Mouse (Mus musculus) megakaryocyte, embryonic 14.5 days (primary cell): ENCODE data around the gene Fuz. TPM values are rescaled to one million over a fixed set of nuclear protein-coding genes. Genes with fewer than 3 reads are reported as not detected.

Experiments used
- H3K27me3 ChIP-seq: replicated peaks from 2 replicates; pipeline ENCODE3; 2012; ENCODE audit warnings: inconsistent platforms
- H3K36me3 ChIP-seq: replicated peaks from 2 replicates; pipeline ENCODE3; 2012; ENCODE audit warnings: low read length, inconsistent platforms, mixed read lengths
- H3K4me1 ChIP-seq: 2 replicates; pipeline ENCODE4 v1.6.1; 2012; ENCODE audit warnings: inconsistent platforms
- H3K4me3 ChIP-seq: replicated peaks from 2 replicates; pipeline ENCODE3; 2012; ENCODE audit warnings: moderate library complexity, mild to moderate bottlenecking, inconsistent platforms
- H3K9me3 ChIP-seq: 2 replicates; pipeline ENCODE4 v1.6.1; 2012; ENCODE audit warnings: inconsistent platforms
- FLI1 ChIP-seq: IDR thresholded peaks from 2 replicates; pipeline ENCODE4 v1.6.1; 2012; ENCODE audit warnings: low read length, inconsistent platforms, mixed read lengths
- GATA1 ChIP-seq: IDR thresholded peaks from 3 replicates; pipeline ENCODE4 v1.6.1; 2012; ENCODE audit warnings: mixed read lengths, low read length, inconsistent platforms, borderline replicate concordance
- polyA plus RNA-seq: library from polyadenylated mRNA; stranded (reverse); fragments of >175 nt; gene quantifications from 2 replicates; pipeline ENCODE4 v1.2.3, GENCODE M21; 2012; ENCODE audit warnings: low replicate concordance; ENCODE audit not compliant: insufficient read depth

The Fuz gene
- polyA plus RNA-seq, 1 experiment: 69.9 TPM

- peak overlapping the region; percentile 26 for H3K4me3 ChIP-seq
Measured at GRCm38 (mm10) chr7:44898607-44899006, 2.7 kb downstream of the Fuz start.

DNA sequence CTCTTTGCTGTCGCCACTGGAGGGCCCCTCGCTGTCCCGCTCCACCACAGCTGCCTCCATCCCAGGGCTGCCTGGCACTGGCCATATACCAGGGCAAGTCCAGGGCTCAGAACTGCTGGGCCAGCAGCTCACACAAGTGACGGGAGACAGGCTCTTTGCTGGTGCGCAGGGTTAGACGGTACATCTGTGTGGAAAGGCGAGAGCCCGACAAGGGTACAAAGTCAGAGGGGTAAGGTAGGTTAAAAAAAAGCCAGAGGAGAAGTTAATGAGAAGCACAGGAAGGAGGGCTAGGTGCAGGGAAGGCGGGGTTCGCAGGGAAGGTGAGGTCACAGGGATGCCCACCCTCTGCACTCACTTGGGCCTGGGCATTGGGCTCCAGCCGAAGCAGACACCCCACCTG lies 4.8 kb downstream of the Fuz start:
- no peak for TF ChIP-seq GATA1
- TF ChIP-seq FLI1: no peak
- Histone ChIP-seq H3K27me3 (no peaks in the 10 kb centered on the region), H3K9me3 (no peaks in the 10 kb centered on the region), H3K36me3 (peaks cover 87% of the 10 kb centered on the region), H3K4me3 (no peak overlapping the region), H3K4me1 (peaks cover 58% of the 10 kb centered on the region)

More at GRCm38 (mm10) chr7:44898607-44899006, 2.7 kb downstream of the Fuz start:
- Histone ChIP-seq H3K4me1 (peaks cover 63% of the 10 kb centered on the region), H3K27me3 (no peaks in the 10 kb centered on the region), H3K9me3 (no peaks in the 10 kb centered on the region), H3K36me3 (peaks cover 66% of the 10 kb centered on the region)
- TF ChIP-seq GATA1 (no peak), FLI1 (no peak)

- Histone ChIP-seq H3K36me3 (peaks cover 93% of the 10 kb centered on the region), H3K9me3 (no peaks in the 10 kb centered on the region), H3K27me3 (no peaks in the 10 kb centered on the region), H3K4me1 (peaks cover 59% of the 10 kb centered on the region), H3K4me3 (peak overlapping the region; percentile 81)
- TF ChIP-seq FLI1: no peak
- no peak for TF ChIP-seq GATA1
Measured at GRCm38 (mm10) chr7:44901230-44901722, 5.4 kb downstream of the Fuz start.

DNA sequence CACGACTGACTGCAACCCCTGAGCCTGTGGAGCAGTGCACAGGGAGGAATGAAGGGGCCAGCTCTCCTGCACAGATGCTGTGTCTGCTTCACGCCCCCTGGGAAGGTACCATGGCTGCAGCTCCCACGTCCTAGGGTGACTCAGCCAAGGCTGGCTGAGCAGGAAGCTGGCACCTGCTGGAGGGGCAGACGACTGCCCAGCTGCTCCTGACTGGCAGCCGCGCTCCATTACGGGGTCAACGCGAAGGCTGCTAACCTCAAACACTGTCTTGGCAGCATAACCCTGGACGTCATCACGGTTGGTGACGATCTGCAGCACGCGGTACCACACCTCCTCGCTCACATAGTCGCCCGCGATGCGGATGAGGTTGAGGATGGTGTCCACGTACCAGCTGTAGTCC lies 9.6 kb downstream of the Fuz start:
- Histone ChIP-seq H3K36me3 (peaks cover 100% of the 10 kb centered on the region), H3K9me3 (no peaks in the 10 kb centered on the region), H3K27me3 (no peaks in the 10 kb centered on the region), H3K4me3 (peak overlapping the region; percentile 30), H3K4me1 (peaks cover 38% of the 10 kb centered on the region)
- no peak for TF ChIP-seq FLI1
- no peak for TF ChIP-seq GATA1

DNA sequence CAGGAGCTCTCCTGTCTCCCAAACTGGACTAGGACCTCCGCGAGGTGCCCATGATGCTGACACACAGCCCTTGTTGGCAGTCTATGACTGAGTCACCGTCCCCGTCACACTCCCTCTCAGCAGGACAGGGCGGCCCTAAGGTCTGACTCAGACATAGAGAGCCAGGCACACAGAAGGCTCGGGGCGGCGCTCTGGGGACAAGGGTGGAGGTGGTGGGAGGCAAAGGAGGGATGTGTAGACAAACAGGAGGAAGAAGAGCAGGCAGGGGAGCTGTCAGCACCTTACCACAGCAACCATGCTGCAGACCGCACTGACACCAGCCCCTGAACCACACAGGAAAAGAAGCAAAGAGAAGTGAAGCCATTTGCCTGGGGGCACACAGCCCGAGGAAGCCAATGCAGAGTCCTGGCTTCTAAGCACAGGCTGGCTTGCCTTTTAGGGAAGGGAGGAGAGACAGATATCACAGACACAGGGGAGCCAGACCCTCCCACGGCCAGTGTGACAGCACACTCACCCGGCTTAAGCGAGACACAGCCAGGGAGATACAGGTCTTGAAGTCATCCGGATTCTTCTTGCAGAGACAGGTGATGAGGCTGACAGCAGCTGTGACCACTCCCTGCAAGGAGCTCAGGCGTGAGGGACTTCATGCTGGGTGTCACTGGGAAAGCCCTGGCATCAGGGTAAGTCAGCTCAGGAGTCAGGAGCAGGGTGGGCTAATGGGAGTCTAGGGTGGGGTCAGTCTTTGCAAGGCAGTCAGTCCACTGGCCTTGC lies 13.0 kb downstream of the Fuz start:
- TF ChIP-seq FLI1 (no peak), GATA1 (no peak)
- Histone ChIP-seq H3K4me1 (peaks cover 30% of the 10 kb centered on the region), H3K4me3 (no peak overlapping the region), H3K27me3 (no peaks in the 10 kb centered on the region), H3K9me3 (no peaks in the 10 kb centered on the region), H3K36me3 (peaks cover 100% of the 10 kb centered on the region)

- Histone ChIP-seq H3K36me3 (peaks cover 98% of the 10 kb centered on the region), H3K4me1 (peaks cover 46% of the 10 kb centered on the region), H3K27me3 (no peaks in the 10 kb centered on the region), H3K4me3 (no peak overlapping the region), H3K9me3 (no peaks in the 10 kb centered on the region)
- TF ChIP-seq GATA1 (no peak), FLI1 (no peak)
Measured at GRCm38 (mm10) chr7:44914396-44914795, 18.5 kb downstream of the Fuz start.

GRCm38 (mm10) chr7:44915314-44915713 lies 19.4 kb downstream of the Fuz start:
- Histone ChIP-seq H3K4me1 (peaks cover 41% of the 10 kb centered on the region), H3K27me3 (no peaks in the 10 kb centered on the region), H3K36me3 (peaks cover 96% of the 10 kb centered on the region), H3K9me3 (no peaks in the 10 kb centered on the region), H3K4me3 (no peak overlapping the region)
- TF ChIP-seq GATA1: no peak
- TF ChIP-seq FLI1: no peak

GRCm38 (mm10) chr7:44916191-44916590 lies 20.3 kb downstream of the Fuz start:
- TF ChIP-seq GATA1 (no peak), FLI1 (no peak)
- Histone ChIP-seq H3K4me3 (no peak overlapping the region), H3K36me3 (peaks cover 96% of the 10 kb centered on the region), H3K27me3 (no peaks in the 10 kb centered on the region), H3K9me3 (no peaks in the 10 kb centered on the region), H3K4me1 (peaks cover 37% of the 10 kb centered on the region)

GRCm38 (mm10) chr7:44916881-44917280 lies 21.0 kb downstream of the Fuz start:
- Histone ChIP-seq H3K36me3 (peaks cover 95% of the 10 kb centered on the region), H3K4me3 (no peak overlapping the region)

GRCm38 (mm10) chr7:44918219-44918618 lies 22.3 kb downstream of the Fuz start:
- Histone ChIP-seq H3K4me3 (peak overlapping the region; percentile 82), H3K36me3 (peaks cover 94% of the 10 kb centered on the region), H3K27me3 (no peaks in the 10 kb centered on the region), H3K9me3 (no peaks in the 10 kb centered on the region), H3K4me1 (peaks cover 50% of the 10 kb centered on the region)
- TF ChIP-seq FLI1 (no peak), GATA1 (no peak)

More at GRCm38 (mm10) chr7:44916881-44917280, 21.0 kb downstream of the Fuz start:
- TF ChIP-seq GATA1: no peak
- no peak for TF ChIP-seq FLI1
- Histone ChIP-seq H3K4me1 (peaks cover 41% of the 10 kb centered on the region), H3K27me3 (no peaks in the 10 kb centered on the region), H3K9me3 (no peaks in the 10 kb centered on the region)
